Mouse (Mus musculus) lung, adult 2 months (tissue): ENCODE data around the gene Syt10.

Source experiments
- CTCF ChIP-seq: fragments of 200-500 bp; IDR thresholded peaks from 2 replicates; pipeline ENCODE4 v1.5.1; 2011; ENCODE audit warnings: mild to moderate bottlenecking, low read length, control low read depth; ENCODE audit not compliant: insufficient read depth
- POLR2A ChIP-seq: fragments of 200-500 bp; IDR thresholded peaks from 2 replicates; pipeline ENCODE4 v1.6.1; 2011; ENCODE audit warnings: low read depth, mild to moderate bottlenecking, control low read depth, low read length, borderline replicate concordance; ENCODE audit errors: extremely low read depth

GRCm38 (mm10) chr15:89878981-89879380 is 37.3 kb upstream of the Syt10 start:
- no peak for TF ChIP-seq POLR2A
- no peak for TF ChIP-seq CTCF
